Mouse (Mus musculus): ENCODE measurements around the gene Kcnj14. TPM values are rescaled to one million over a fixed set of nuclear protein-coding genes. Genes with fewer than 3 reads are reported as not detected.

Kcnj14 gene
- polyA plus RNA-seq, 1 experiment from 2014 or later: 1.4 TPM

- Histone ChIP-seq H3K9me3 (ENCODE audit: control insufficient read depth, low read length) (no peaks in the 10 kb centered on the region), H3K27me3 (replicated peaks; ENCODE audit: control insufficient read depth, insufficient read depth, low read length) (no peaks in the 10 kb centered on the region), H3K4me3 (ENCODE audit: low read depth, low read length) (peak overlapping the region; percentile 74), H3K36me3 (ENCODE audit: control insufficient read depth, insufficient read depth, low read length) (peaks cover 24% of the 10 kb centered on the region), H3K4me1 (ENCODE audit: control insufficient read depth, insufficient read depth, low read length) (peaks cover 19% of the 10 kb centered on the region), H3K27ac (replicated peaks; ENCODE audit: low read depth, low read length) (0 out of 2 replicates have a peak overlapping the region, but pooled peaks have one; percentile 39), H3K9ac (ENCODE audit: low read depth, low read length) (peak overlapping the region; percentile 74), H3K4me2 (ENCODE audit: low read depth, low read length) (peak overlapping the region; percentile 90)
- 0% methylated on average over 14 of the region's 14 CpGs for WGBS
- ATAC-seq (ENCODE audit: low read depth) (peak; percentile 66), DNase-seq (ENCODE audit: low spot score) (peak; percentile 91)
These were observed 38.4 kb downstream of the Kcnj14 start for GRCm38 (mm10) chr7:45786136-45786578.

- Histone ChIP-seq H3K4me1 (ENCODE audit: control insufficient read depth, insufficient read depth, low read length) (peaks cover 19% of the 10 kb centered on the region), H3K27ac (replicated peaks; ENCODE audit: low read depth, low read length) (peak overlapping the region; percentile 74), H3K4me2 (ENCODE audit: low read depth, low read length) (peak overlapping the region; percentile 90), H3K9ac (ENCODE audit: low read depth, low read length) (peak overlapping the region; percentile 74), H3K27me3 (replicated peaks; ENCODE audit: control insufficient read depth, insufficient read depth, low read length) (no peaks in the 10 kb centered on the region), H3K4me3 (ENCODE audit: low read depth, low read length) (peak overlapping the region; percentile 74), H3K36me3 (ENCODE audit: control insufficient read depth, insufficient read depth, low read length) (peaks cover 19% of the 10 kb centered on the region), H3K9me3 (ENCODE audit: control insufficient read depth, low read length) (no peaks in the 10 kb centered on the region)
- ATAC-seq (ENCODE audit: low read depth) (peak; percentile 24), DNase-seq (ENCODE audit: low spot score) (no peak)
- WGBS: under 1% methylated on average over 26 of the region's 42 CpGs
These were observed 39.0 kb downstream of the Kcnj14 start for GRCm38 (mm10) chr7:45785388-45786135.

- peak; percentile 93 for DNase-seq (ENCODE audit: low spot score)
- H3K36me3 ChIP-seq (ENCODE audit: control insufficient read depth, insufficient read depth, low read length): peaks cover 11% of the 10 kb centered on the region
- peak within 1 kb of the TSS; percentile 74 for H3K4me3 ChIP-seq (ENCODE audit: low read depth, low read length)
- peak; percentile 45 for ATAC-seq (ENCODE audit: low read depth)
- no peaks in the 10 kb centered on the region for H3K27me3 ChIP-seq (replicated peaks; ENCODE audit: control insufficient read depth, insufficient read depth, low read length)
- WGBS: 21% methylated on average over 18 of the region's 20 CpGs
- peaks cover 19% of the 10 kb centered on the region for H3K4me1 ChIP-seq (ENCODE audit: control insufficient read depth, insufficient read depth, low read length)
- no peaks in the 10 kb centered on the region for H3K9me3 ChIP-seq (ENCODE audit: control insufficient read depth, low read length)
- peak within 1 kb of the TSS; percentile 74 for H3K9ac ChIP-seq (ENCODE audit: low read depth, low read length)
- peak within 1 kb of the TSS; percentile 74 for H3K27ac ChIP-seq (replicated peaks; ENCODE audit: low read depth, low read length)
- H3K4me2 ChIP-seq (ENCODE audit: low read depth, low read length): peak within 1 kb of the TSS; percentile 90
These were observed 39.8 kb downstream of the Kcnj14 start, which contains the start of gene Sult2b1 for GRCm38 (mm10) chr7:45784524-45785372. Gene Sult2b1, minus strand, starts transcription at chr7:45784669.

- under 1% methylated on average over 38 of the region's 38 CpGs for WGBS
- no peaks in the 10 kb centered on the region for H3K9me3 ChIP-seq (ENCODE audit: control insufficient read depth, low read length)
- no peak within 1 kb of the TSS; the same call in 1 of the 2 replicates for H3K27ac ChIP-seq (replicated peaks; ENCODE audit: low read depth, low read length)
- no peaks in the 10 kb centered on the region for H3K27me3 ChIP-seq (replicated peaks; ENCODE audit: control insufficient read depth, insufficient read depth, low read length)
- H3K9ac ChIP-seq (ENCODE audit: low read depth, low read length): peak within 1 kb of the TSS; percentile 70
- H3K4me2 ChIP-seq (ENCODE audit: low read depth, low read length): peak within 1 kb of the TSS; percentile 90
- no peaks in the 10 kb centered on the region for H3K36me3 ChIP-seq (ENCODE audit: control insufficient read depth, insufficient read depth, low read length)
- peak within 1 kb of the TSS; percentile 74 for H3K4me3 ChIP-seq (ENCODE audit: low read depth, low read length)
- DNase-seq (ENCODE audit: low spot score): peak; percentile 81
- ATAC-seq (ENCODE audit: low read depth): peak; percentile 48
- H3K4me1 ChIP-seq (ENCODE audit: control insufficient read depth, insufficient read depth, low read length): peaks cover 19% of the 10 kb centered on the region
These were observed 41.0 kb downstream of the Kcnj14 start, which contains the start of gene Lmtk3 for GRCm38 (mm10) chr7:45783511-45784091. Gene Lmtk3, plus strand, starts transcription at chr7:45783738.

- Histone ChIP-seq H3K4me3 (ENCODE audit: low read depth, low read length) (no peak overlapping the region), H3K9me3 (ENCODE audit: control insufficient read depth, low read length) (no peaks in the 10 kb centered on the region), H3K4me1 (ENCODE audit: control insufficient read depth, insufficient read depth, low read length) (peaks cover 19% of the 10 kb centered on the region), H3K36me3 (ENCODE audit: control insufficient read depth, insufficient read depth, low read length) (no peaks in the 10 kb centered on the region), H3K9ac (ENCODE audit: low read depth, low read length) (no peak overlapping the region), H3K4me2 (ENCODE audit: low read depth, low read length) (no peak overlapping the region), H3K27ac (replicated peaks; ENCODE audit: low read depth, low read length) (no peak overlapping the region), H3K27me3 (replicated peaks; ENCODE audit: control insufficient read depth, insufficient read depth, low read length) (no peaks in the 10 kb centered on the region)
- DNase-seq (ENCODE audit: low spot score) (no peak), ATAC-seq (ENCODE audit: low read depth) (no peak)
- WGBS: 55% methylated on average over 4 of the region's 4 CpGs
These were observed 42.3 kb downstream of the Kcnj14 start for GRCm38 (mm10) chr7:45782271-45782670.

- Histone ChIP-seq H3K27me3 (replicated peaks; ENCODE audit: control insufficient read depth, insufficient read depth, low read length) (no peaks in the 10 kb centered on the region), H3K4me3 (ENCODE audit: low read depth, low read length) (no peak overlapping the region), H3K9me3 (ENCODE audit: control insufficient read depth, low read length) (no peaks in the 10 kb centered on the region), H3K9ac (ENCODE audit: low read depth, low read length) (no peak overlapping the region), H3K4me1 (ENCODE audit: control insufficient read depth, insufficient read depth, low read length) (0 out of 2 replicates have a peak, but pooled peaks cover 4% of the 10 kb centered on the region), H3K4me2 (ENCODE audit: low read depth, low read length) (peak overlapping the region; percentile 10; the same call in 1 of the 2 replicates), H3K36me3 (ENCODE audit: control insufficient read depth, insufficient read depth, low read length) (no peaks in the 10 kb centered on the region), H3K27ac (replicated peaks; ENCODE audit: low read depth, low read length) (no peak overlapping the region)
- WGBS: 21% methylated on average over 22 of the region's 22 CpGs
- no peak for ATAC-seq (ENCODE audit: low read depth)
- DNase-seq (ENCODE audit: low spot score): no peak
These were observed 45.4 kb downstream of the Kcnj14 start for GRCm38 (mm10) chr7:45779081-45779641.

- Histone ChIP-seq H3K9ac (ENCODE audit: low read depth, low read length) (no peak overlapping the region), H3K4me2 (ENCODE audit: low read depth, low read length) (no peak overlapping the region), H3K4me3 (ENCODE audit: low read depth, low read length) (no peak overlapping the region), H3K27ac (replicated peaks; ENCODE audit: low read depth, low read length) (no peak overlapping the region), H3K4me1 (ENCODE audit: control insufficient read depth, insufficient read depth, low read length) (no peaks in the 10 kb centered on the region), H3K36me3 (ENCODE audit: control insufficient read depth, insufficient read depth, low read length) (no peaks in the 10 kb centered on the region), H3K9me3 (ENCODE audit: control insufficient read depth, low read length) (no peaks in the 10 kb centered on the region), H3K27me3 (replicated peaks; ENCODE audit: control insufficient read depth, insufficient read depth, low read length) (no peaks in the 10 kb centered on the region)
- no peak for DNase-seq (ENCODE audit: low spot score)
- 81% methylated on average over 7 of the region's 7 CpGs for WGBS
- ATAC-seq (ENCODE audit: low read depth): no peak
These were observed 49.3 kb downstream of the Kcnj14 start for GRCm38 (mm10) chr7:45775237-45775636.

GRCm38 (mm10) chr7:45771101-45771500 is 53.5 kb downstream of the Kcnj14 start:
- ATAC-seq (ENCODE audit: low read depth) (no peak), DNase-seq (ENCODE audit: low spot score) (no peak)
- H3K4me3 ChIP-seq (ENCODE audit: low read depth, low read length): no peak overlapping the region
- no peaks in the 10 kb centered on the region for H3K4me1 ChIP-seq (ENCODE audit: control insufficient read depth, insufficient read depth, low read length)
- H3K27me3 ChIP-seq (replicated peaks; ENCODE audit: control insufficient read depth, insufficient read depth, low read length): no peaks in the 10 kb centered on the region
- H3K36me3 ChIP-seq (ENCODE audit: control insufficient read depth, insufficient read depth, low read length): no peaks in the 10 kb centered on the region
- H3K9ac ChIP-seq (ENCODE audit: low read depth, low read length): no peak overlapping the region
- no peak overlapping the region for H3K27ac ChIP-seq (replicated peaks; ENCODE audit: low read depth, low read length)
- H3K9me3 ChIP-seq (ENCODE audit: control insufficient read depth, low read length): no peaks in the 10 kb centered on the region
- H3K4me2 ChIP-seq (ENCODE audit: low read depth, low read length): no peak overlapping the region
- WGBS: 51% methylated on average over 4 of the region's 4 CpGs
